Mouse (Mus musculus) liver, embryonic 12.5 days (tissue): ENCODE measurements at regions not wholly inside any gene's neighbourhood (a gene's known extent, or its start where the extent isn't known, plus 50 kb on each side); places are given as distances from the start of the nearest gene placed in this dataset.

Experiments
- ATAC-seq: fragments of 200-750 bp; cut with Nextera tagmentation; 2 replicates; pipeline ENCODE4 v1.8.0; 2017; ENCODE audit warnings: moderate number of reproducible peaks, mild to moderate bottlenecking, moderate library complexity
- H3K27ac ChIP-seq: fragments of 300-500 bp; sonication (generic); 2 replicates; pipeline ENCODE4 v1.5.1; 2016; ENCODE audit warnings: mild to moderate bottlenecking
- H3K27me3 ChIP-seq: fragments of 300-500 bp; sonication (generic); replicated peaks from 2 replicates; pipeline ENCODE4 v1.6.1; 2016; ENCODE audit warnings: mild to moderate bottlenecking, moderate library complexity
- H3K36me3 ChIP-seq: fragments of 300-500 bp; sonication (generic); 2 replicates; pipeline ENCODE4 v1.6.1; 2016; ENCODE audit warnings: mild to moderate bottlenecking, moderate library complexity
- H3K4me1 ChIP-seq: fragments of 300-500 bp; sonication (generic); 2 replicates; pipeline ENCODE4 v1.6.1; 2016
- H3K4me2 ChIP-seq: fragments of 300-500 bp; sonication (generic); 2 replicates; pipeline ENCODE4 v1.6.1; 2016; ENCODE audit warnings: mild to moderate bottlenecking, moderate library complexity
- H3K4me3 ChIP-seq: fragments of 300-500 bp; sonication (generic); 2 replicates; pipeline ENCODE4 v1.5.1; 2016; ENCODE audit warnings: mild to moderate bottlenecking, moderate library complexity
- H3K9ac ChIP-seq: fragments of 300-500 bp; sonication (generic); 2 replicates; pipeline ENCODE4 v1.6.1; 2016; ENCODE audit warnings: mild to moderate bottlenecking, moderate library complexity
- H3K9me3 ChIP-seq: fragments of 300-500 bp; sonication (generic); replicated peaks from 2 replicates; pipeline ENCODE4 v1.6.1; 2016; ENCODE audit warnings: mild to moderate bottlenecking, moderate library complexity
- WGBS: fragments of 180-500 bp; shearing (Covaris S2); methylation state at CpG from one replicate; pipeline ENCODE4 v1.1.7; 2016; ENCODE audit not compliant: insufficient replicate concordance; 5-methylcytosine and 5-hydroxymethylcytosine counted together

DNA sequence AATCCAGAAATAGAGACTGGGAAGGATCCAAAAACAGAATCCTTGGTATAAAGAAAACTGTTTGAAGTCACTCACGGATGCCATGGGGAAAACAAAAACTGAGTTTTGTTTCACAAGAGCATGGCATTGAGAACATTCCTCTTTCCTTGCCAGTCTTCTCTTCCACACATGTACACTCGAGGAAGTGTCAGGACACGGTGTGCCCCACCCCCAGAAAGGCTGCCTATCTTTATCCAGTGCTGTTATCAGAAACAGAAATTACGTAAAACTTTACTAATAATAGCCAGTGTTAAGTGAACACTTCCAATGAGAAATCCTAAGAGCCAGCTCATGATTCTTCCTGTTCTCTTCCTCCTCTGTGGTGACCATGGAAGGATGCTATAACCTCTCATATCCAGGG lies 172.7 kb upstream of the Gm11114 start:
- H3K4me2 ChIP-seq: no peak overlapping the region
- H3K4me1 ChIP-seq: no peaks in the 10 kb centered on the region
- H3K27ac ChIP-seq: no peak overlapping the region
- H3K9ac ChIP-seq: no peak overlapping the region
- H3K27me3 ChIP-seq: no peaks in the 10 kb centered on the region
- 53% methylated on average over 4 of the region's 4 CpGs for WGBS
- no peaks in the 10 kb centered on the region for H3K9me3 ChIP-seq
- H3K4me3 ChIP-seq: no peak overlapping the region
- no peaks in the 10 kb centered on the region for H3K36me3 ChIP-seq
- no peak for ATAC-seq

DNA sequence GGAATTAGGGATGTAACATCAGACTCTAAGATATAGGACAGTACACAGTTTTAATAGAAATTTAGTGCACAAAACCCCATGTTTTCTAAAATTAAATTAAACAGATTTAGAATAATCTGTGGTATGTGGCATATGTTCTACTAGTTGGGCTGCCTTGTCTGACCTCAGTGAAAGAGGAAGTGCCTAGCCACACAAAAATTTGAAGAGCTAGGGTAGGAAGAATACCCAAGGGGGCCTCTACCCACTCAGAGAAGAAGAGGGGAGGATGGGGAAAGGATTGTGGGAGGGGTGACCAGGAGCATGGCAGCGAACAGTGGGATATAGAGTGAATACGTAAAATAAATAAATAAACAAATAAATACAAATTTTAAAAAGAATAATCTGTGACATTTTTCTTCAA lies 168.2 kb upstream of the Gm11114 start:
- H3K27ac ChIP-seq: no peak overlapping the region
- H3K4me2 ChIP-seq: no peak overlapping the region
- H3K9ac ChIP-seq: no peak overlapping the region
- 62% methylated on average over 2 of the region's 2 CpGs for WGBS
- H3K36me3 ChIP-seq: no peaks in the 10 kb centered on the region
- no peaks in the 10 kb centered on the region for H3K9me3 ChIP-seq
- no peak overlapping the region for H3K4me3 ChIP-seq
- H3K4me1 ChIP-seq: no peaks in the 10 kb centered on the region
- no peak for ATAC-seq
- H3K27me3 ChIP-seq: no peaks in the 10 kb centered on the region

DNA sequence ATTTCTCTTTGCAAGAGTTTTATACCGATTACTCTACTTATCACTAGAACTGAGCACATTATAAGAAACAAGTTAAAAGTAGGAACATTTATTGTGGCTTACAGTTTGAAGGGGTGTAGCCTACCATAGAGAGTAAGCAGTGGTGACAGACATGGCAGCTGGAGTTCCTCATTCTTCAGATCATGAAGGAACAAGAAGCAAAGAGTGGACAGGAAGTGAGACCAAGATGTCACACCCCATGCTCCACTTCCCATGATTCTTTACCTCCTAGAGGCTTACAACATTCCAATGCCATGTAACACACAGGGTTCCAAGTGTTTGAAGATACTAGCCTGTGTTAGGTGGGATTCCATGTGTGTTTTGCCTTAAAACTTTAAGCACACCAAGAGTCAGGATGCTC lies 146.9 kb upstream of the Gm11114 start:
- no peak overlapping the region for H3K4me2 ChIP-seq
- no peak overlapping the region for H3K4me3 ChIP-seq
- H3K36me3 ChIP-seq: no peaks in the 10 kb centered on the region
- H3K4me1 ChIP-seq: no peaks in the 10 kb centered on the region
- no peak overlapping the region for H3K27ac ChIP-seq
- 71% methylated on average over 1 of the region's 1 CpGs for WGBS
- no peak overlapping the region for H3K9ac ChIP-seq
- H3K27me3 ChIP-seq: no peaks in the 10 kb centered on the region
- H3K9me3 ChIP-seq: no peaks in the 10 kb centered on the region
- ATAC-seq: no peak

DNA sequence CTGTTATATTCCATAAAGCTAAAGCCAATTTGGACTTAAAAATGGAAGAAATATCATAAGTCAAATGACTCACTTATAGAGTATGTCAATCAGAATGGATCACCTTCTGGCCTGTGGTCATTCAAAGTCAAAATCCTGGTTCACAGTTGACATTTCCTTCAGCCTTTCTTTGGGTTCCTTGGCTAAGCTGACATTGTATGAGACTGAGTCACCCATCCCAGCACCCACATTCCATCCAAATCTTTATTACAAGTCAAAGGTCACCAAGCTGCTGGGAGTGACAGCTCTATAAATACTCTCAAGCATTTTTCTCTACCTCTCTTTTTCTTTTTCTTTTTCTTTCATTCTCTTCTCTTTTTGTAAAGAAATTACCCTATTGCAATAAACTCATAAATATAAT lies 145.3 kb upstream of the Gm11114 start:
- no peaks in the 10 kb centered on the region for H3K36me3 ChIP-seq
- no peak overlapping the region for H3K9ac ChIP-seq
- no peak overlapping the region for H3K27ac ChIP-seq
- no peak for ATAC-seq
- no peaks in the 10 kb centered on the region for H3K27me3 ChIP-seq
- H3K4me3 ChIP-seq: no peak overlapping the region
- no peak overlapping the region for H3K4me2 ChIP-seq
- no peaks in the 10 kb centered on the region for H3K4me1 ChIP-seq
- no peaks in the 10 kb centered on the region for H3K9me3 ChIP-seq

DNA sequence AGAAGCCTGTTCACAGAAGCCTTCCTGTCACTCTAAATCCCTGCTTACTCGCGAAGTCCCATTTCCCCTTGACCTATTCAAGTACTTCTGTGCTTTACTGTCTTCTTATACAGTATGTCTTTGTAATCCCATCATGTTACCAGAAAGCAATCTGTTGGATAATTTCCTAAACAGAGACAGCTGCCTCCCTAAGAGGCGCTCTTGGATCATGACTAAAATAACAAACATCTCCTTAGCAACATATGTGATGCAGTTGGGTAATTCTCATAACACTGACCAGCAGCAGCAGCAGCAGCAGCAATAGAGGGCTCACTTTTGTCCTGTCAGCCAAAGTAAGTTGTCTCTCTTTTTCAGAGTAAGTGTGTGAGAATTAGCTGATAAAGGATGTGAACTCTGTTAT lies 138.1 kb upstream of the Gm11114 start:
- Histone ChIP-seq H3K36me3 (no peaks in the 10 kb centered on the region), H3K4me1 (no peaks in the 10 kb centered on the region), H3K4me3 (no peak overlapping the region), H3K27me3 (no peaks in the 10 kb centered on the region), H3K4me2 (no peak overlapping the region), H3K27ac (no peak overlapping the region), H3K9me3 (no peaks in the 10 kb centered on the region), H3K9ac (no peak overlapping the region)
- ATAC-seq: no peak
- WGBS: 64% methylated on average over 3 of the region's 3 CpGs

DNA sequence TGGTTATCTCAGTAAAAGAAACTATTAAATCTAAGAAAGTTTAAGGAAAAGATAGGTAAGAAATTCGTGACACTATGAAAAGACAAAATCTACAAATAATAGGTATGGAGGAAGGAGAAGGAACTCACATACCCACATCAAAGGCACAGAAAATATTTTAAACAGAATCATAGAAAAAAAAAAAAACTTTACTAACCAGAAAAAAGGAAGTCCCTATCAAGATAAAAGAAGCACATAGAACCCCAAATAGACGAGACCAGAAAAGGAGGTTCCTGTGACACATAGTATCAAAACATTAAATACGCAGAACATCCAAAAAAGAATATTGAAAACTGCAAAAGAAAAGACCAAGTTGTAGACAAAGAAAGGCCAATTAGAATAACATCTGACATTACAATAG lies 111.4 kb upstream of the Gm11114 start:
- Histone ChIP-seq H3K27me3 (no peaks in the 10 kb centered on the region), H3K4me3 (no peak overlapping the region), H3K9me3 (no peaks in the 10 kb centered on the region), H3K4me1 (no peaks in the 10 kb centered on the region), H3K4me2 (no peak overlapping the region), H3K36me3 (no peaks in the 10 kb centered on the region), H3K27ac (no peak overlapping the region), H3K9ac (no peak overlapping the region)
- no peak for ATAC-seq
- WGBS: 43% methylated on average over 3 of the region's 3 CpGs

DNA sequence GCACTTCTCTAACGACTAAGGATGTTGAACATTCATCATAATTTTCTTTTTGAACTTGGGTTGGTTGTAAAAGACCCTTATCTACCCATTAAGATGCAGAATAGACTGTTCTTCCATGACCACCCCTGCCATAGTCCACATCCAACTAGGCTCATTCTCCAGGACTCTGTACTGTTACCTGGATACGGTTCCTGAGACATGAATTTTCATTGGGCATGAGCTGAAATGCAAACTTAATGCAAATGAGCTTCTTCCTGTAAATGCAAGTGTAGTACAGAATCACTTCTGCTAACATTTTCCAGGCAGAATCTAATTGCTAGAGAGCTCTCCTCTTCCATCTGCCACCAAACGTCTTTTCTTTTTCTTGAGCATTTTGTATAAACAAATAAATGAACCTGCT lies 87.7 kb upstream of the Gm11114 start:
- Histone ChIP-seq H3K4me2 (no peak overlapping the region), H3K4me1 (no peaks in the 10 kb centered on the region), H3K36me3 (no peaks in the 10 kb centered on the region), H3K9me3 (no peaks in the 10 kb centered on the region), H3K4me3 (no peak overlapping the region), H3K27me3 (no peaks in the 10 kb centered on the region), H3K27ac (no peak overlapping the region), H3K9ac (no peak overlapping the region)
- 60% methylated on average over 3 of the region's 3 CpGs for WGBS
- ATAC-seq: no peak
